In genomic region chr1:72380544-72380943, GRCm38 (mm10) we compare ENCODE assay signal across 25 mouse cellular contexts.
DNase-seq lines count a peak whose midpoint lies in the region; TF ChIP-seq lines count a peak whose summit lies in the region.
"Had no signal": no experiment of that assay in that cellular context is flagged by ENCODE, and none has a peak within 500 bp of the region (broad histone marks: within the 10 kb centered on the region; RNA-seq: fewer than 3 reads in every experiment).

No protein-coding gene starts in this region.

- no peak for TF ChIP-seq POLR2A in cortical plate, adult 2 months (IDR thresholded peaks at IDR 0.05; ENCODE audit: extremely low read depth, insufficient read depth, low read length)

- H3K4me3 ChIP-seq in gastrocnemius, adult 2 months = no peak overlapping the region
- no peak overlapping the region for H3K4me3 ChIP-seq in left cerebral cortex, adult 2 months
- H3K4me3 ChIP-seq in cortical plate, adult 2 months (ENCODE audit: insufficient read depth, low read length) = no peak overlapping the region
- H3K4me3 ChIP-seq: embryonic facial prominence, embryonic 12.5 days; limb, embryonic 12.5 days; liver, embryonic 15.5 days; lung, embryonic 15.5 days; midbrain, embryonic 13.5 days; neural tube, embryonic 15.5 days had no signal

- TF ChIP-seq CTCF in gastrocnemius, adult 2 months (IDR thresholded peaks at IDR 0.05) = peak; percentile 23; the same call in 1 of the 2 replicates
- TF ChIP-seq CTCF in left cerebral cortex, adult 2 months (IDR thresholded peaks at IDR 0.05) = peak; percentile 5; the same call in 1 of the 2 replicates
- TF ChIP-seq CTCF in cortical plate, adult 2 months (IDR thresholded peaks at IDR 0.05; ENCODE audit: extremely low read depth, insufficient read depth, low read length) = 0 out of 2 replicates have a peak, but pooled peaks have one; percentile 1

- H3K27ac ChIP-seq in gastrocnemius, adult 2 months = no peak overlapping the region
- no peak overlapping the region for H3K27ac ChIP-seq in left cerebral cortex, adult 2 months
- no peak overlapping the region for H3K27ac ChIP-seq in cortical plate, adult 2 months (ENCODE audit: insufficient read depth, low read length)
- H3K27ac ChIP-seq: embryonic facial prominence, embryonic 12.5 days; limb, embryonic 12.5 days; liver, embryonic 15.5 days; lung, embryonic 15.5 days; macrophage; midbrain, embryonic 13.5 days had no signal

- H3K4me1 ChIP-seq in cortical plate, adult 2 months (ENCODE audit: control insufficient read depth, insufficient read depth, low read length) = no peaks in the 10 kb centered on the region
- H3K4me1 ChIP-seq: embryonic facial prominence, embryonic 12.5 days; limb, embryonic 12.5 days; liver, embryonic 15.5 days; midbrain, embryonic 13.5 days had no signal

- intact Hi-C loops in gastrocnemius, adult 2 months (cut with DNase I) = no loop called here
- intact Hi-C loops in left cerebral cortex, adult 2 months (cut with DNase I) = no loop called here
- intact Hi-C loops in left cerebral cortex, postnatal 4 days (cut with DNase I) = no loop called here

- DNase-seq in gastrocnemius, adult 2 months = no peak
- no peak for DNase-seq in gastrocnemius, adult 18-20 months (ENCODE audit: low spot score)
- DNase-seq in left cerebral cortex, adult 2 months (ENCODE audit: extremely low spot score in 1 of 2, low spot score in 2 of 2) = no peak
- DNase-seq in left cerebral cortex, postnatal 4 days = no peak
- DNase-seq in ES-CJ7 (ENCODE audit: low read depth, low spot score) = peak; percentile 48
- DNase-seq in retina, postnatal 1 day = no peak
- DNase-seq: adrenal gland, postnatal 14 days; cerebellum, adult 11 months; cerebellum, adult 9-10 months; cerebellum, postnatal 36 days; embryo, embryonic 11 days; gastrocnemius, postnatal 10 days; kidney, adult 2 months; kidney, postnatal 36 days; right cerebral cortex, postnatal 25 days; spleen, adult 18-20 months; thymus, postnatal 14 days had no signal
